Mouse (Mus musculus): ENCODE results near the gene Anapc10. TPM values are rescaled to one million over a fixed set of nuclear protein-coding genes. Genes with fewer than 3 reads are reported as not detected.

Gene Anapc10
- polyA plus RNA-seq, 1 experiment = 7.7 TPM

DNA sequence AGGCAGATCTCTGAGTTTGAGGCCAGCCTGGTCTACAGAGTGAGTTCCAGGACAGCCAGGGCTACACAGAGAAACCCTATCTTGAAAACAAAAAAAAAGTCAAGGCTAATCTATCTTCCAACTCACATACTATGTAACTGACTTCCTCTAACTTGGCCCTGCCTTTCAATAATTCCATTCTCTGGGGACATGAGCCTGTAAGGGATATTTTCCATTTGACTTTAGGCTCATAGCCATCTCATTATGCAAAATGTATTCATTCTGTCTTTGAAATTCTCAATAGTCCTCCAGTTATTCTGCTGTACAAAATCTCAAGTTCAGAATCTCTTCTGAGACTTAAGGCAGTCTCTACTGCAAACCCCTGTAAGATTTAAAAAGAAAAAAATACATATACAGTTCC lies 9.9 kb downstream of the Anapc10 start:
- no peak overlapping the region for H3K4me3 ChIP-seq
- no peaks in the 10 kb centered on the region for H3K27me3 ChIP-seq (ENCODE audit: control insufficient read depth, insufficient read depth, insufficient read length)
- no peak overlapping the region for H3ac ChIP-seq (ENCODE audit: control insufficient read depth, insufficient read length)
- peaks cover 29% of the 10 kb centered on the region for H3K36me3 ChIP-seq (ENCODE audit: control insufficient read depth, insufficient read depth)
- no peak overlapping the region for H3K4me2 ChIP-seq (ENCODE audit: low read depth)
- TF ChIP-seq CEBPB (IDR thresholded peaks at IDR 0.05; ENCODE audit: insufficient read depth, poor library complexity, severe bottlenecking) = no peak
- TF ChIP-seq USF1 (IDR thresholded peaks at IDR 0.05; ENCODE audit: low read depth) = no peak
- TF ChIP-seq E2F4 (IDR thresholded peaks at IDR 0.05; ENCODE audit: insufficient read depth) = no peak
- TF ChIP-seq MYOD1 (IDR thresholded peaks at IDR 0.05; ENCODE audit: control insufficient read depth in 1 of 3, insufficient read length in 2 of 3, low read depth in 2 of 3) = no peak
- no peak for TF ChIP-seq REST (IDR thresholded peaks at IDR 0.05; ENCODE audit: insufficient read depth, insufficient read length)
- TF ChIP-seq TCF12 (IDR thresholded peaks at IDR 0.05; ENCODE audit: insufficient read depth, poor library complexity, severe bottlenecking) = no peak
- no peak for TF ChIP-seq POLR2AphosphoS2 (IDR thresholded peaks at IDR 0.05; ENCODE audit: insufficient read length, low read depth)
- no peak for TF ChIP-seq MYOG (IDR thresholded peaks at IDR 0.05; ENCODE audit: control insufficient read depth in 1 of 3, insufficient read depth in 1 of 3, insufficient read length in 2 of 3, low read depth in 2 of 3)
- TF ChIP-seq POLR2A (IDR thresholded peaks at IDR 0.05; ENCODE audit: insufficient read length, low read depth) = no peak
- no peak for TF ChIP-seq SRF (IDR thresholded peaks at IDR 0.05; ENCODE audit: control insufficient read depth, insufficient read length, low read depth)
- no peak for TF ChIP-seq MAX (IDR thresholded peaks at IDR 0.05; ENCODE audit: low read depth)
- no peak for TF ChIP-seq TCF3 (IDR thresholded peaks at IDR 0.05; ENCODE audit: insufficient read length, low read depth)
- H3K79me2 ChIP-seq (ENCODE audit: control insufficient read depth, insufficient read depth) = no peaks in the 10 kb centered on the region

GRCm38 (mm10) chr8:79723308-79723707 lies 11.7 kb downstream of the Anapc10 start:
- Histone ChIP-seq H3K79me2 (ENCODE audit: control insufficient read depth, insufficient read depth) (no peaks in the 10 kb centered on the region), H3K27me3 (ENCODE audit: control insufficient read depth, insufficient read depth, insufficient read length) (no peaks in the 10 kb centered on the region), H3K36me3 (ENCODE audit: control insufficient read depth, insufficient read depth) (peaks cover 17% of the 10 kb centered on the region), H3K4me3 (no peak overlapping the region), H3ac (ENCODE audit: control insufficient read depth, insufficient read length) (no peak overlapping the region), H3K4me2 (ENCODE audit: low read depth) (no peak overlapping the region)
- TF ChIP-seq REST (IDR thresholded peaks at IDR 0.05; ENCODE audit: insufficient read depth, insufficient read length) (no peak), MYOD1 (IDR thresholded peaks at IDR 0.05; ENCODE audit: control insufficient read depth in 1 of 3, insufficient read length in 2 of 3, low read depth in 2 of 3) (no peak), TCF3 (IDR thresholded peaks at IDR 0.05; ENCODE audit: insufficient read length, low read depth) (no peak), E2F4 (IDR thresholded peaks at IDR 0.05; ENCODE audit: insufficient read depth) (no peak), SRF (IDR thresholded peaks at IDR 0.05; ENCODE audit: control insufficient read depth, insufficient read length, low read depth) (no peak), TCF12 (IDR thresholded peaks at IDR 0.05; ENCODE audit: insufficient read depth, poor library complexity, severe bottlenecking) (no peak), POLR2A (IDR thresholded peaks at IDR 0.05; ENCODE audit: insufficient read length, low read depth) (no peak), MYOG (IDR thresholded peaks at IDR 0.05; ENCODE audit: control insufficient read depth in 1 of 3, insufficient read depth in 1 of 3, insufficient read length in 2 of 3, low read depth in 2 of 3) (no peak), MAX (IDR thresholded peaks at IDR 0.05; ENCODE audit: low read depth) (no peak)

DNA sequence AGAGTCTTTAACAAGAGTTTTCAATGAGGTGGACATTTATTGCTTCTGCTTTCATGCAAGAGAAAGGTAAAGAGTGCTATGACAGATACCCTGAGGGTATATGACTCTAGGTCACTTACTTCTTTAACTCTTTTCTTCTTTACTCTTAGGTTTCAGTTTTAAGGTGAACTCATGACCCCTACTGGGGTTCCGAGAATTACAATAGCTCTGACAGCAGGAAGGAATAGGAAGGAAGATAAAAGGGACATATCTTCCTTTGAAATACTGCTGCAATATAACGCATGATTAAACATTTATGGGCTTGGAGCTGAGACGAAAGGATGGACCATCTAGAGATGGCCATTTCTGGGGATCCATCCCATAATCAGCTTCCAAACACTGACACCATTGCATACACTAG lies 13.0 kb downstream of the Anapc10 start:
- no peak for TF ChIP-seq TCF12 (IDR thresholded peaks at IDR 0.05; ENCODE audit: insufficient read depth, poor library complexity, severe bottlenecking)
- no peak for TF ChIP-seq MYOG (IDR thresholded peaks at IDR 0.05; ENCODE audit: control insufficient read depth in 1 of 3, insufficient read depth in 1 of 3, insufficient read length in 2 of 3, low read depth in 2 of 3)
- no peak for TF ChIP-seq E2F4 (IDR thresholded peaks at IDR 0.05; ENCODE audit: insufficient read depth)
- TF ChIP-seq MYOD1 (IDR thresholded peaks at IDR 0.05; ENCODE audit: control insufficient read depth in 1 of 3, insufficient read length in 2 of 3, low read depth in 2 of 3) = no peak
- no peak for TF ChIP-seq REST (IDR thresholded peaks at IDR 0.05; ENCODE audit: insufficient read depth, insufficient read length)
- Histone ChIP-seq H3K36me3 (ENCODE audit: control insufficient read depth, insufficient read depth) (peaks cover 21% of the 10 kb centered on the region), H3K4me3 (no peak overlapping the region), H3K79me2 (ENCODE audit: control insufficient read depth, insufficient read depth) (no peaks in the 10 kb centered on the region), H3K27me3 (ENCODE audit: control insufficient read depth, insufficient read depth, insufficient read length) (no peaks in the 10 kb centered on the region), H3K4me2 (ENCODE audit: low read depth) (no peak overlapping the region), H3ac (ENCODE audit: control insufficient read depth, insufficient read length) (no peak overlapping the region)

DNA sequence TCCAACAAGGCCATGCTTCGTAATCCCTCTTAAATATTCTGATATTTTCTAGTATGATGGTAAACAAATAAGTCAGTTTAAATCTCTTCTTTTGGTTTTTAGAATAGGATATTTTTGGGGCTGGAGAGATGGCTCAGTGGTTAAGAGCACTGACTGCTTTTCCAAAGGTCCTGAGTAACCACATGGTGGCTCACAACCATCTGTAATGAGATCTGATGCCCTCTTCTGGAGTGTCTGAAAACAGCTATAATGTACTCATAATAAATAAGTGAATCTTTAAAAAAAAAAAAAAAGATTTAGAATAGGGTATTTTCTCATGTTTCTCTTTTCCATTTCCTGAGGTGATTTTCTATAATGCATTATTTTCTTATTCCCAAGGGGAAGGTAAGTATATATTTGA lies 16.3 kb downstream of the Anapc10 start:
- no peaks in the 10 kb centered on the region for H3K79me2 ChIP-seq (ENCODE audit: control insufficient read depth, insufficient read depth)
- H3K4me2 ChIP-seq (ENCODE audit: low read depth) = no peak overlapping the region
- H3K27me3 ChIP-seq (ENCODE audit: control insufficient read depth, insufficient read depth, insufficient read length) = no peaks in the 10 kb centered on the region
- TF ChIP-seq POLR2A (IDR thresholded peaks at IDR 0.05; ENCODE audit: insufficient read length, low read depth) = no peak
- TF ChIP-seq CEBPB (IDR thresholded peaks at IDR 0.05; ENCODE audit: insufficient read depth, poor library complexity, severe bottlenecking) = no peak
- no peak for TF ChIP-seq REST (IDR thresholded peaks at IDR 0.05; ENCODE audit: insufficient read depth, insufficient read length)
- no peak for TF ChIP-seq MYOD1 (IDR thresholded peaks at IDR 0.05; ENCODE audit: control insufficient read depth in 1 of 3, insufficient read length in 2 of 3, low read depth in 2 of 3)
- no peak for TF ChIP-seq USF1 (IDR thresholded peaks at IDR 0.05; ENCODE audit: low read depth)
- TF ChIP-seq SRF (IDR thresholded peaks at IDR 0.05; ENCODE audit: control insufficient read depth, insufficient read length, low read depth) = no peak
- no peak for TF ChIP-seq E2F4 (IDR thresholded peaks at IDR 0.05; ENCODE audit: insufficient read depth)
- no peak for TF ChIP-seq TCF3 (IDR thresholded peaks at IDR 0.05; ENCODE audit: insufficient read length, low read depth)
- no peak for TF ChIP-seq MYOG (IDR thresholded peaks at IDR 0.05; ENCODE audit: control insufficient read depth in 1 of 3, insufficient read depth in 1 of 3, insufficient read length in 2 of 3, low read depth in 2 of 3)
- TF ChIP-seq MAX (IDR thresholded peaks at IDR 0.05; ENCODE audit: low read depth) = no peak
- no peak for TF ChIP-seq TCF12 (IDR thresholded peaks at IDR 0.05; ENCODE audit: insufficient read depth, poor library complexity, severe bottlenecking)
- TF ChIP-seq POLR2AphosphoS2 (IDR thresholded peaks at IDR 0.05; ENCODE audit: insufficient read length, low read depth) = no peak
- peaks cover 13% of the 10 kb centered on the region for H3K36me3 ChIP-seq (ENCODE audit: control insufficient read depth, insufficient read depth)
- no peak overlapping the region for H3ac ChIP-seq (ENCODE audit: control insufficient read depth, insufficient read length)
- no peak overlapping the region for H3K4me3 ChIP-seq

- TF ChIP-seq REST (IDR thresholded peaks at IDR 0.05; ENCODE audit: insufficient read depth, insufficient read length) (no peak), CEBPB (IDR thresholded peaks at IDR 0.05; ENCODE audit: insufficient read depth, poor library complexity, severe bottlenecking) (no peak), POLR2A (IDR thresholded peaks at IDR 0.05; ENCODE audit: insufficient read length, low read depth) (no peak)
- no peak overlapping the region for H3K4me2 ChIP-seq (ENCODE audit: low read depth)
Observed at GRCm38 (mm10) chr8:79734304-79734703, 22.7 kb downstream of the Anapc10 start.

More at GRCm38 (mm10) chr8:79734304-79734703, 22.7 kb downstream of the Anapc10 start:
- no peak overlapping the region for H3ac ChIP-seq (ENCODE audit: control insufficient read depth, insufficient read length)
- H3K79me2 ChIP-seq (ENCODE audit: control insufficient read depth, insufficient read depth) = no peaks in the 10 kb centered on the region
- H3K4me3 ChIP-seq = no peak overlapping the region
- peaks cover 6% of the 10 kb centered on the region for H3K36me3 ChIP-seq (ENCODE audit: control insufficient read depth, insufficient read depth)
- H3K27me3 ChIP-seq (ENCODE audit: control insufficient read depth, insufficient read depth, insufficient read length) = no peaks in the 10 kb centered on the region
